Mouse (Mus musculus) layer of hippocampus, adult 2 months (tissue): ENCODE measurements at regions not wholly inside any gene's neighbourhood (a gene's known extent, or its start where the extent isn't known, plus 50 kb on each side); places are given as distances from the start of the nearest gene placed in this dataset.
A peak's percentile ranks its signal among the peaks of the same experiment; 100 is the strongest.

Experiments
- DNase-seq, 2 experiments: peaks; one replicate each; pipeline ENCODE4 v3.0.0; 2022; ENCODE audit warnings: low spot score in 2 of 2
- H3K27ac ChIP-seq: fragments of 200-600 bp; 2 replicates; pipeline ENCODE4 v1.8.1; 2022
- H3K4me3 ChIP-seq: fragments of 200-600 bp; 2 replicates; pipeline ENCODE4 v1.8.1; 2022; ENCODE audit warnings: mild to moderate bottlenecking
- CTCF ChIP-seq: fragments of 200-600 bp; conservative IDR thresholded peaks from 2 replicates; pipeline ENCODE4 v1.8.1; 2022; ENCODE audit warnings: antibody characterized with exemption, mild to moderate bottlenecking, moderate library complexity

GRCm38 (mm10) chr7:135990321-135990720 is 274.2 kb upstream of the Mki67 start:
- no peak for TF ChIP-seq CTCF
- peak; percentile 40 to 61 for DNase-seq
- peak overlapping the region; percentile 54; the same call in 1 of the 2 replicates for H3K27ac ChIP-seq
- no peak overlapping the region for H3K4me3 ChIP-seq

DNA sequence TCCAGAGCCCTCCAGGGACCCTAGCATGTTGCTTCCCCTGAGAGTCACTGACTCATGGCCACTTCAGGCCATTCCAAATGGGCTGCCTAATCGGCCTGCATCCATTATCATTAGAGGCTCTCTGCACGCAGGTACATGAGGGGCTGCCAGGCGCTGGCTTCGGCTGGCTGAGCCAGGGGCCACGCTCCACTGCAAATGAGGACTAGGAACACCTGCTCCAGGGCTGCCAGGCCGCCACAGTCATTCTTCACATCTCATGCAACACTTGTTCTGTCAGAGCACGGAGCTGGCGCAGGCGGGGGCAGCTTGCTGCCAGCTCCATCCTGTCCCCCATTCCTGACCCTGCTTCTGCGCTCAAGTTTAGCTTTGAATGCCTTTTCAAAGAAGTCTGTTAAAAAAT is 280.7 kb upstream of the Mki67 start:
- no peak overlapping the region for H3K27ac ChIP-seq
- H3K4me3 ChIP-seq = no peak overlapping the region
- TF ChIP-seq CTCF = no peak
- no peak for DNase-seq

- H3K27ac ChIP-seq = no peak overlapping the region
- TF ChIP-seq CTCF = no peak
- DNase-seq = no peak
- H3K4me3 ChIP-seq = no peak overlapping the region
Observed at GRCm38 (mm10) chr7:135997640-135998039, 281.5 kb upstream of the Mki67 start.

DNA sequence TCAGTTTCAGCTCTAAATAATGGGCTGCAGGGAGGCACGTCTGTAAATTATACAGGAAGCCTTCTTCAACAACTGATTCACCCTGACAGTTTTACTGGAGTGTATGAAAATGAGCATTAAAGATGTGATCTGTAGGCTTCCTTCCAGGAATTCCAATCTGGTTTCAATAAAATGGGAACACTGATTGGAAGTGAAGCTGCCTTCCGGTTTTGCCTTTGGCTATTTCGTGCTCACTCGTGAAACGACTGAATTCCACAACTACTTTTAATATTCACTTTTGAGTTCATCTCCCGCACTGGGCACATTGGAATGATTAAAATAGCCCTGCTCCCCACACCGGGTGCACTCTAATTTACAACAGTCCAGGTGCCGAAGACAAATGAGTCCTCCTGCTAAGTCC is 286.2 kb upstream of the Mki67 start:
- peak in 1 of 2 experiments; percentile 16 for DNase-seq
- H3K27ac ChIP-seq = no peak overlapping the region
- no peak overlapping the region for H3K4me3 ChIP-seq
- TF ChIP-seq CTCF = no peak

DNA sequence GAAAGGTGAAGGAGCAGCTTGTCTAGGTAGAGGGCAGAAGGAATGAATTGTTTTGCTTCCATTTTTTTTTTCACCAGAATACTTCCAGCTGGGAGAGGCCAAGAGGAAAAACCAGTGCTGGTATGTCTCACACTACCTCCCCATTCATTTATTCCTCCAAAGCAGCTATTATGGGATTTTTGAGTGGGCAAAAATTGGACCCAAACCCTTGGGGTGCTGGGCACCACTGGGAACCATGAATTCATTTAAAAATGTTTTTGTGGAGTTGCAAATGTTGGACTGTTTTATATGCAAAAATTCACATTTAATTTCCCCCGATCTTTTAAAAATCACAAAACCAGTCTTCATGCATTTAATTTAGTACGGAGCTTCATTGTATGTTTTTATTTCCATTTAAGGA is 287.1 kb upstream of the Mki67 start:
- H3K4me3 ChIP-seq = no peak overlapping the region
- peak in 1 of 2 experiments; percentile 68 for DNase-seq
- H3K27ac ChIP-seq = peak overlapping the region; percentile 32; the same call in 1 of the 2 replicates
- TF ChIP-seq CTCF = no peak

- H3K27ac ChIP-seq = no peak overlapping the region
- DNase-seq = no peak
- no peak for TF ChIP-seq CTCF
- H3K4me3 ChIP-seq = no peak overlapping the region
Observed at GRCm38 (mm10) chr7:136007796-136008455, 291.8 kb upstream of the Mki67 start.

DNA sequence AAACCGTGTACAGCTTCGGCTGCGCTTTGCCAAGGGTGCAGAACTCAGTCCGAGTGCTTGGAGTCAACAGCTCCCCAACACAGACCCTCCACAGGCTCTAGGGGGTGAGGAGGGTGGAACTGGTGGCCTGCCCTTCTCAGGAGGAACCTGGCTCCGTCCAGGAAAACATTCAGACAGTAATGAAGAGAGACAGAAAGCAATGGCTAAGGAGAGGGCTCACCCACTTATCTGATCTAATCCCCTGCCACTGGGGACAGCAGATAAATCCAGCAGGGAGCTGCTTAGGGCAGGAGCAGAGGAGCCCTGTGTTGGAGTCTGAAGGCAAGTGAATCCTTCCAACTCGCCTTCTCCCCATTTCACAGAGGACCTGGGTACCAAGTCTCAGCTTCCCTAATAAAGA is 292.3 kb upstream of the Mki67 start:
- Histone ChIP-seq H3K4me3 (no peak overlapping the region), H3K27ac (no peak overlapping the region)
- no peak for DNase-seq
- TF ChIP-seq CTCF = no peak

DNA sequence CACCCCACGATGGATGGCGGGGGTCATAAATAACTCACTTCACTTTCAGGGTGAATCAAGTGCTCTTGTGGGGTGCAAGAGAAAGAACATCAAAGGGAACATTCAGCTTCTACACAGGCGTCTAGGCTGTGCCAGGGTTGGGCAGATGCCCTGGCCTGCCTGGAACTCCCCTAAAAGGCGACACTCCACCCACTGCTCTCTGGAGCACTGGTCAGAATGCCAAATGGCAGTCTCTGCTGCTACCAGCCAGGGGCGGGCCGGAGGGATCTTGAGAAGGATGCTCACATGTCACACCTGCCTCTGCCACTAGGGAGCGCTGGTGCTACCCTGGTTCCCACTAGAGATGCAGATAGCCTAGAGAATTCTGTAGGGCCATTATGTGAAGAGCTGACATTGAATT is 293.9 kb upstream of the Mki67 start:
- peak; percentile 71 to 84 for DNase-seq
- peak; percentile 84 for TF ChIP-seq CTCF
- no peak overlapping the region for H3K27ac ChIP-seq
- no peak overlapping the region for H3K4me3 ChIP-seq

GRCm38 (mm10) chr7:136014706-136015105 is 298.5 kb upstream of the Mki67 start:
- Histone ChIP-seq H3K27ac (no peak overlapping the region), H3K4me3 (no peak overlapping the region)
- no peak for TF ChIP-seq CTCF
- no peak for DNase-seq

GRCm38 (mm10) chr7:136016918-136017317 is 300.8 kb upstream of the Mki67 start:
- TF ChIP-seq CTCF = no peak
- H3K27ac ChIP-seq = no peak overlapping the region
- H3K4me3 ChIP-seq = no peak overlapping the region
- DNase-seq = no peak

GRCm38 (mm10) chr7:136020577-136020976 is 304.4 kb upstream of the Mki67 start:
- Histone ChIP-seq H3K27ac (no peak overlapping the region), H3K4me3 (no peak overlapping the region)
- no peak for TF ChIP-seq CTCF
- DNase-seq = no peak

- DNase-seq = no peak
- Histone ChIP-seq H3K4me3 (no peak overlapping the region), H3K27ac (no peak overlapping the region)
- no peak for TF ChIP-seq CTCF
Observed at GRCm38 (mm10) chr7:136021071-136021470, 304.9 kb upstream of the Mki67 start.

DNA sequence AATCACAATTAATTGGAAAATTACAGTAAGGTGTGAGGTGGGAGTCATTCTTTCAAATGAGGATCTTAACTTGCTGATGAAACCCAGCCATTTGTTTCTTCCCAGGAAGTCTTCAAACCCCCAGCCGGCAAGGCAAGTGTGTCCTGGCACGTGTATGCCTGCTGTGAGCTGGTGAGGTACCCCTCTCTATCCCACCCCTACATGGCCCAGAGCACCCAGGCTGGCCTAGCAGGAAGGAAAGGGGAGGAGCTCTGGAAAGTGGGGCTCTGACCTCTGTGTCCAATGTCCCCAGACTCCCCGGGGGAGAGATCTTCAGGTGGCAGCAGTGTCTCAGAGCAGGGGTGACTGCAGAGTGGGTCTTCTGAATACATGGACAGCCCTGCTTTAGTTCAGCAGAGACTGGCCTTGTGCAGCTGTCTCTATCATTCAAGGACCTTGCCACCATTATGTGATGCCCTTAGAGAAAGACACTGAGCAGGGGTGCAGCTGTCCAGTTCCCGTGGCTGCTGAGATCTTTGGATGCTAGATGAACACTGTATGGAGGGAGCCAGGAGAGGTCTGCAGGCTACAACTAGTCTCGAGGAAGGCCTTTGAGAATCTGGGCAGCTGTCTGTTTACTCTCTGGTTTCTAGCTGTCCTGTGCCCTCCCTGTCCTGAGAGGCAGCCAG is 306.8 kb upstream of the Mki67 start:
- no peak for DNase-seq
- Histone ChIP-seq H3K27ac (no peak overlapping the region), H3K4me3 (no peak overlapping the region)
- TF ChIP-seq CTCF = no peak

DNA sequence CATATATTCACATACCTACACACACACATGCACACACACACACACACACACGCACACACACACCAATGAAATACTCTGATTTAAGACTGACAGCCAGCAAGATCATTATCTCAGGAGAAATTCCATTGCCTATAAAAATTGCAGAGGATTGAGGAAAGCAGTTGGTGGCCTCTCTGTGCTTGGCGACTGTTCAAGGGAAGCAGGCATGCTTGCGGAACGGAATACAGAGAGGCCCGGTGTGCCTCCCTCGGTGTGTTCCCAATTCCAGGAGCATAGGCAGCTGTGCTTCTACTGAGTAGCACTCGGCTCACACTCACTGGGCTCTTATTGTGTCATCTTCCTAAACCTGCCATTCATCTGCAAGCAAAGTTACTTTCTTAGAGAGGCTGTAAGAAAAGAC is 310.3 kb upstream of the Mki67 start:
- no peak for TF ChIP-seq CTCF
- DNase-seq = peak; percentile 45 to 56
- no peak overlapping the region; the same call in 1 of the 2 replicates for H3K27ac ChIP-seq
- no peak overlapping the region for H3K4me3 ChIP-seq
